Mouse (Mus musculus): ENCODE results near the gene Atg2a. TPM values are rescaled to one million over a fixed set of nuclear protein-coding genes. Genes with fewer than 3 reads are reported as not detected.
"Not testable (repeated sequence)": the region's sequence is repeated elsewhere in the genome, so short reads cannot be mapped to it uniquely, and the experiment has no call there.

The Atg2a gene
- polyA plus RNA-seq, 1 experiment: 28.9 TPM

DNA sequence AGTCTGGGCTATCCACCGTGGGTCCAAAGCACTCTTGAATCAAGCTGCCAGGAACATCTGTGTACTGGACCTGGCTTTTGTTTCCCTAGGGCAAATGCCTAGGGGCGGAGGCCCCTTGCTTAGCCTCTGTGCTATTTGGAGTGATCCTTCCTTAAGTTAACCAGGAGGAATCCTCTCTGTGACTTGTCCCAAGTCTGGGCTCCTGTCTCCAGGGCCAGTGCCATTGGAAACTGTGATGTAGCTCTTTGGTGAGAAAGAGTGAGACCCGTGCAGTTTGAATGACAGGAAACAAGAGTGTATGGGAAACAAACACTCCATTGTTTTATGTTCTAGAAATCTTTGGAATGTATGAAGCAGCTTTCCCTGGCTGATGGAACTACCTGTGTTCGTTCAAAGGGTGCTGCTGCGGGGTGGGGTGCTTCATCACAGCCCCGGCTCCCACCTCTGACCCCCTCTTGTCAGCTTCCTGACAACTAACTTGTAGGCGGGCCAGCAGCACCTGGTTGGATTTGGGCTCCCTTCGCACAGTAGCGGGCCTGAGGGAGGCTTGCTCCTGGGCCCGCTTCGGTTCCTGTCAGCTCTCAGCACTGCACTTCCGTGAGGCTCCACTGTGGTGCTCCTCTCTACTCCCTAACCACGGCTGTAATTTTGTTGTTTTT is 46.9 kb downstream of the Atg2a start:
- TF ChIP-seq CTCF (IDR thresholded peaks at IDR 0.05; ENCODE audit: extremely low read depth, insufficient read depth, low read length) (no peak), POLR2A (IDR thresholded peaks at IDR 0.05; ENCODE audit: extremely low read depth, insufficient read depth, low read length) (no peak)
- H3K27ac ChIP-seq (ENCODE audit: insufficient read depth, low read length): no peak overlapping the region; the same call in 1 of the 2 replicates
- H3K4me3 ChIP-seq (ENCODE audit: insufficient read depth, low read length): no peak overlapping the region
- H3K4me1 ChIP-seq (ENCODE audit: control insufficient read depth, insufficient read depth, low read length): no peaks in the 10 kb centered on the region

DNA sequence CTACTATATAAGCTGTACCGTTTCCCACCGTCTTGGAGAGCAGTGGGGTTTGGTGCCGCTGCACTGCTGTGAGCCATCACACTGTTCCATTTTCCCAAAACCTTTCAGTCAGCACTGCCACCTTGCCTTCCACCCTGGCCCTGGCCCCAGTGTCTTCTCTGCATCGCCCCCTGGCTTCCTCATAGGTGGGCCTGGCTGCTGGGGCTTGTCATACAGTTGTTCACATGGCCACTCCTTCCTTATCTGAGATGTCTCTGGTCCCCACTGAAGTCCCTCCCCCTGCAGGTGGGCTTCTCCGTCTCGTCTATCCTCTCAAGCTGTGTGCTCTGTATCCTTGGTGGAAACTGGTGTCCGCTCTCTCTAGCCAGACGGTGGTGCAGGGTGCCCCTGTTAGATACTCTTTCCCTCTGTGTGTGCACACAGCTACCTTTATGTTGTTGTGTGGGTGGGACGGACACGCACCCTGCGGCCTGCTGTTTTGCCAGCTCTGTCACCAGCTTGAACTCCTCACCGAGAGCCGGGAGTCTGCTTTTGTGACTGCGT is 48.3 kb downstream of the Atg2a start:
- no peak overlapping the region for H3K4me3 ChIP-seq (ENCODE audit: insufficient read depth, low read length)
- TF ChIP-seq CTCF (IDR thresholded peaks at IDR 0.05; ENCODE audit: extremely low read depth, insufficient read depth, low read length) (no peak), POLR2A (IDR thresholded peaks at IDR 0.05; ENCODE audit: extremely low read depth, insufficient read depth, low read length) (no peak)
- H3K4me1 ChIP-seq (ENCODE audit: control insufficient read depth, insufficient read depth, low read length): no peaks in the 10 kb centered on the region
- no peak overlapping the region for H3K27ac ChIP-seq (ENCODE audit: insufficient read depth, low read length)

DNA sequence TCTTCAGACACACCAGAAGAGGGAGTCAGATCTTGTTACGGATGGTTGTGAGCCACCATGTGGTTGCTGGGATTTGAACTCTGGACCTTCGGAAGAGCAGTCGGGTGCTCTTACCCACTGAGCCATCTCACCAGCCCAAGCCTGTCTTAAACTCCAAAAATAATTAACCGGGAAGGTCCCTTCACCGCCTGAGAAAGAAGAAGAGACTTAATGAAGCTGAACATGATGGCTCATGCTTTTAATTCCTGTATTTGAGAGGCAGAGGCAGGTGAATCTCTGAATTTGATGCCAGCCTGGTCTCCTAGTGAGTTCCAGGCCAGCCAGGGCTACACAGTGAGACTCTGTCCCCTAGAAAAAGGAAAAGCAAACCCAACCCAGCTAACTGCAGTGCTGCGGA is 49.2 kb downstream of the Atg2a start:
- H3K4me1 ChIP-seq (ENCODE audit: control insufficient read depth, insufficient read depth, low read length); H3K4me3 ChIP-seq (ENCODE audit: insufficient read depth, low read length); H3K27ac ChIP-seq (ENCODE audit: insufficient read depth, low read length): not testable (repeated sequence)

DNA sequence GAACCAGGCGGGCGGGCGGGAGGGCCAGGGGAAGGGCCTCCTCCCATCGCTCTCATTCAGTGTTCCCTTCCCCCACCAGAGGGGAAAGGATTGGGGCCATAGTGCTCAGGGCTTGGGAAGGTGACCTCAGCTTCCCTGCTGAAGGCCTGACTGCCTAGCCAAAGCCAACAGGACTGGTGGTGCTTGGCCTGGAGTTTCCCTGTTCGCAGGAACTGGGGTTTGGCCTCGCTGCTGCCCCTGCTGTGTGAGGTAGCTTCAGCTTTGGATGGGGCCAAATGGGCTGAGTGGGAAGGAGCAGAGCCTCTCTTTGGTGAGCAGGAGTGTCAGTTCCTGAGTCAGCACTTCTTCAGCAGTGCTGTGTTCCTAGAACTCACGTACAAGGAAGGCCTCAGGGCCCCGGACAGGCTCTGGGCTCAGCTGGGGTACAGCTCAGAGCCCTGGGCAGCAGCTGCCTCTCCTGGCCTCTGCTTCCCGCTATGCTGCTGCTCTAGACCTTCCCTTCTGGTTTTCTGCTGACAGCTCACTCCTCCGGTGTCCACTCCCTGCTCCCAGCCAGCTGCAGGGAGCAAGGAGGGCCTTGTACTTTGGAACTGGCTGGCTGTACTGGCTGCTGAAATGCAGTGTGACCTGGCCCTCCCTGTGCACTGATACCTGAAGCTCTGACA is 49.8 kb downstream of the Atg2a start:
- no peaks in the 10 kb centered on the region for H3K4me1 ChIP-seq (ENCODE audit: control insufficient read depth, insufficient read depth, low read length)
- no peak overlapping the region for H3K27ac ChIP-seq (ENCODE audit: insufficient read depth, low read length)
- TF ChIP-seq CTCF (IDR thresholded peaks at IDR 0.05; ENCODE audit: extremely low read depth, insufficient read depth, low read length): no peak
- no peak for TF ChIP-seq POLR2A (IDR thresholded peaks at IDR 0.05; ENCODE audit: extremely low read depth, insufficient read depth, low read length)
- no peak overlapping the region for H3K4me3 ChIP-seq (ENCODE audit: insufficient read depth, low read length)

DNA sequence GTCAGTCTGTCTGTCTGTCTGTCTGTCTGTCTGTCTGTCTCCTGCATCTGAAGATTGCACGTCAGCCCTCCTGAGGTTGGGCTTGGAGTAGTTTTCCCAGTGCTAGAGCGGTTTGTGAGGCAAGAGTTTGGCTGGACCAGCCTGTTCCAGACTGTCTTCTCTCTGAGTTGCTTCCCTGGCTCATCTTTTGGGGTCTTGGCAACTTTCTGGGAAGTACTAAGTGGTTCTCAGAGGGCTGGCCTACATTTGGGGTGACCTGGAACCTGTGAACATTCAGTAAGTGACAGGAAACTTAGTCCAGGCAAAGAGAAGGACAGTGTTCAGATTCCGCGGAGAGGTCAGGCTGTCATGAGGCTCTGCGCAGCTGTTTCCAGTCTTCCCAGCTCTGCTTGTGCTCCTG is 50.8 kb downstream of the Atg2a start:
- Histone ChIP-seq H3K27ac (ENCODE audit: insufficient read depth, low read length) (no peak overlapping the region), H3K4me3 (ENCODE audit: insufficient read depth, low read length) (no peak overlapping the region), H3K4me1 (ENCODE audit: control insufficient read depth, insufficient read depth, low read length) (no peaks in the 10 kb centered on the region)
- no peak for TF ChIP-seq CTCF (IDR thresholded peaks at IDR 0.05; ENCODE audit: extremely low read depth, insufficient read depth, low read length)
- no peak for TF ChIP-seq POLR2A (IDR thresholded peaks at IDR 0.05; ENCODE audit: extremely low read depth, insufficient read depth, low read length)

- no peaks in the 10 kb centered on the region for H3K4me1 ChIP-seq (ENCODE audit: control insufficient read depth, insufficient read depth, low read length)
- no peak overlapping the region for H3K4me3 ChIP-seq (ENCODE audit: insufficient read depth, low read length)
- TF ChIP-seq CTCF (IDR thresholded peaks at IDR 0.05; ENCODE audit: extremely low read depth, insufficient read depth, low read length) (no peak), POLR2A (IDR thresholded peaks at IDR 0.05; ENCODE audit: extremely low read depth, insufficient read depth, low read length) (no peak)
- no peak overlapping the region for H3K27ac ChIP-seq (ENCODE audit: insufficient read depth, low read length)
Observed at GRCm38 (mm10) chr19:6294301-6294700, 52.8 kb downstream of the Atg2a start.

GRCm38 (mm10) chr19:6296551-6297210 is 55.2 kb downstream of the Atg2a start:
- TF ChIP-seq CTCF (IDR thresholded peaks at IDR 0.05; ENCODE audit: extremely low read depth, insufficient read depth, low read length) (no peak), POLR2A (IDR thresholded peaks at IDR 0.05; ENCODE audit: extremely low read depth, insufficient read depth, low read length) (no peak)
- H3K4me3 ChIP-seq (ENCODE audit: insufficient read depth, low read length): no peak overlapping the region
- H3K4me1 ChIP-seq (ENCODE audit: control insufficient read depth, insufficient read depth, low read length): no peaks in the 10 kb centered on the region
- H3K27ac ChIP-seq (ENCODE audit: insufficient read depth, low read length): no peak overlapping the region

DNA sequence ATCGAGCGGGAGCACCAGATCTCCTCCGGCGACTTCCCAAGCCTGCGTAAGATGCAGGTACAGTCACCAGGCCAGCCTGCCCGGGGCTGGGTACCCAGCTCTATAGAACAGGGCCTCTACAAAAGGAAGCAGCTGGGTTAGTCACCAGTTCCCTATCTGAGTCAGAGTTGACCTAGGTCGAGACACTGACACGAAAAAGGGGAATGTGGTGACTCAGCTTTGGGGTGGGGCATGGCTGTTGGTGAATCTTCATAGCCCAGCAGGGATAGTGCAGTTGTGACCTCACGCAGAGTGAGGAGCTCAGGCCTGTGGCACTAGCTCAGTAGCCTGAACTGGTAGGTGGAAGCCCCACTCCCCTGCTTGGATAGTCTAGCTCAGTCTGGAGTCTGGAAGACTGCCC is 56.2 kb downstream of the Atg2a start:
- Histone ChIP-seq H3K4me3 (ENCODE audit: insufficient read depth, low read length) (no peak overlapping the region), H3K4me1 (ENCODE audit: control insufficient read depth, insufficient read depth, low read length) (no peaks in the 10 kb centered on the region), H3K27ac (ENCODE audit: insufficient read depth, low read length) (no peak overlapping the region)
- TF ChIP-seq POLR2A (IDR thresholded peaks at IDR 0.05; ENCODE audit: extremely low read depth, insufficient read depth, low read length): no peak
- no peak for TF ChIP-seq CTCF (IDR thresholded peaks at IDR 0.05; ENCODE audit: extremely low read depth, insufficient read depth, low read length)

GRCm38 (mm10) chr19:6299003-6299402 is 57.5 kb downstream of the Atg2a start:
- H3K4me3 ChIP-seq (ENCODE audit: insufficient read depth, low read length): no peak overlapping the region
- no peak overlapping the region for H3K27ac ChIP-seq (ENCODE audit: insufficient read depth, low read length)
- no peaks in the 10 kb centered on the region for H3K4me1 ChIP-seq (ENCODE audit: control insufficient read depth, insufficient read depth, low read length)
- TF ChIP-seq CTCF (IDR thresholded peaks at IDR 0.05; ENCODE audit: extremely low read depth, insufficient read depth, low read length) (no peak), POLR2A (IDR thresholded peaks at IDR 0.05; ENCODE audit: extremely low read depth, insufficient read depth, low read length) (no peak)
